Mouse (Mus musculus) olfactory bulb, adult 2 months (tissue): ENCODE results near the gene 1810062G17Rik.

Source experiments
- CTCF ChIP-seq: fragments of 200-500 bp; IDR thresholded peaks from 2 replicates; pipeline ENCODE4 v1.5.1; 2012; ENCODE audit warnings: low read depth, mild to moderate bottlenecking, low read length, moderate library complexity; ENCODE audit not compliant: insufficient read depth
- POLR2A ChIP-seq: fragments of 200-500 bp; IDR thresholded peaks from 2 replicates; pipeline ENCODE4 v1.6.1; 2012; ENCODE audit warnings: mild to moderate bottlenecking, low read depth, low read length, moderate library complexity; ENCODE audit not compliant: insufficient read depth

- TF ChIP-seq CTCF (no peak), POLR2A (no peak)
These were observed 23.2 kb upstream of the 1810062G17Rik start for GRCm38 (mm10) chr3:36452502-36452901.
